Mouse (Mus musculus) liver, embryonic 15.5 days (tissue): ENCODE results near the gene Cnot1. TPM values are rescaled to one million over a fixed set of nuclear protein-coding genes. Genes with fewer than 3 reads are reported as not detected.
A peak's percentile ranks its signal among the peaks of the same experiment; 100 is the strongest.

Source experiments
- ATAC-seq: fragments of 200-750 bp; cut with Nextera tagmentation; 2 replicates; pipeline ENCODE4 v1.8.0; 2017; ENCODE audit warnings: moderate number of reproducible peaks, mild to moderate bottlenecking, moderate library complexity; ENCODE audit not compliant: insufficient read depth
- H3K27ac ChIP-seq: fragments of 300-500 bp; sonication (generic); replicated peaks from 2 replicates; pipeline ENCODE4 v1.5.1; 2015; ENCODE audit warnings: mild to moderate bottlenecking, inconsistent platforms
- H3K27me3 ChIP-seq: fragments of 300-500 bp; sonication (generic); 2 replicates; pipeline ENCODE4 v1.6.1; 2015; ENCODE audit warnings: mild to moderate bottlenecking, inconsistent platforms
- H3K36me3 ChIP-seq: fragments of 300-500 bp; sonication (generic); replicated peaks from 2 replicates; pipeline ENCODE4 v1.6.1; 2015; ENCODE audit warnings: moderate library complexity, mild to moderate bottlenecking, inconsistent platforms
- H3K4me1 ChIP-seq: fragments of 300-500 bp; sonication (generic); replicated peaks from 2 replicates; pipeline ENCODE4 v1.6.1; 2015; ENCODE audit warnings: inconsistent platforms
- H3K4me2 ChIP-seq: fragments of 300-500 bp; sonication (generic); 2 replicates; pipeline ENCODE4 v1.6.1; 2015; ENCODE audit warnings: moderate library complexity, mild to moderate bottlenecking, inconsistent platforms
- H3K4me3 ChIP-seq: fragments of 300-500 bp; sonication (generic); replicated peaks from 2 replicates; pipeline ENCODE4 v1.5.1; 2015; ENCODE audit warnings: mild to moderate bottlenecking, inconsistent platforms
- H3K9ac ChIP-seq: fragments of 300-500 bp; sonication (generic); 2 replicates; pipeline ENCODE4 v1.6.1; 2015; ENCODE audit warnings: moderate library complexity, mild to moderate bottlenecking, inconsistent platforms
- H3K9me3 ChIP-seq: fragments of 300-500 bp; sonication (generic); replicated peaks from 2 replicates; pipeline ENCODE4 v1.6.1; 2016; ENCODE audit warnings: inconsistent platforms
- WGBS: fragments of 180-500 bp; shearing (Covaris S2); methylation state at CpG from one replicate; pipeline ENCODE4 v1.1.7; 2015; ENCODE audit warnings: mixed read lengths; ENCODE audit not compliant: insufficient replicate concordance; 5-methylcytosine and 5-hydroxymethylcytosine counted together
- polyA plus RNA-seq: library from polyadenylated mRNA; unstranded; fragments of >200 nt; fragmentation: Nextera tagmentation; extraction: Ambion mirVana; gene quantifications from 2 replicates; pipeline ENCODE4 v1.2.1, GENCODE M21; 2015

The Cnot1 gene
- polyA plus RNA-seq, 1 experiment from 2014 or later, result 27.4 TPM

DNA sequence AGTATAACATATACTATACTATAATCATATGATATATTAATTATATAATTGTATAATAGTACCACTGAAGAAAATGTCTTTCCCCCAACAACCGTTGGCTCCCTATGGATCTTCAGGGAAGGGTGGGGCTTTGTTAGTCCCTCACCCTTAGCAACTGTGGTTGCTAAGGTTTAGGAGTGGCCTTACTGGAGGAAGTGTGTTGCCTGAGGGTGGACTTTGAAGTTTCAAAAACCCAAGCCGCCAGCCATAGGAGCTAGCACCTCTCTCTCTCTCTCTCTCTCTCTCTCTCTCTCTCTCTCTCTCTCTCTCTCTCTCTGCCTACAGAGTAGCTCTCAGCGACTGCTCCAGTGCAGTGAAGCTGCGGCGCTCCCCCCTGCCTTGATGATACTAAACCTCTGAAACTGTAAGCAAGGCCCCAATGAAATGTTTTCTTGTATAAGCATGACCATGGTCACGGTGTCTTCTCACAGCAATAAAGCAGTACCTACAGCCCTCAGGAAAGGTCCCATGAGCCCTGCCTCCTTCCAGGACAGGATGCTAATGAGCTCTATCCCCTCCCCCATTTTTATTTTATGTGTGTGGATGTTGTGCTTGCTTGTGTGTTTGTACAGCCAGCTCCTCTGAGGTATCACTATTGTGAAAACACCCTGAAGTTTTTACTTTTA, 8.9 kb upstream of the Cnot1 start:
- Histone ChIP-seq H3K27me3 (no peaks in the 10 kb centered on the region), H3K4me3 (no peak overlapping the region), H3K27ac (no peak overlapping the region), H3K9me3 (no peaks in the 10 kb centered on the region), H3K9ac (no peak overlapping the region), H3K4me1 (no peaks in the 10 kb centered on the region; the same call in 1 of the 2 replicates), H3K4me2 (no peak overlapping the region), H3K36me3 (no peaks in the 10 kb centered on the region)
- no peak for ATAC-seq
- 53% methylated on average over 6 of the region's 6 CpGs for WGBS

DNA sequence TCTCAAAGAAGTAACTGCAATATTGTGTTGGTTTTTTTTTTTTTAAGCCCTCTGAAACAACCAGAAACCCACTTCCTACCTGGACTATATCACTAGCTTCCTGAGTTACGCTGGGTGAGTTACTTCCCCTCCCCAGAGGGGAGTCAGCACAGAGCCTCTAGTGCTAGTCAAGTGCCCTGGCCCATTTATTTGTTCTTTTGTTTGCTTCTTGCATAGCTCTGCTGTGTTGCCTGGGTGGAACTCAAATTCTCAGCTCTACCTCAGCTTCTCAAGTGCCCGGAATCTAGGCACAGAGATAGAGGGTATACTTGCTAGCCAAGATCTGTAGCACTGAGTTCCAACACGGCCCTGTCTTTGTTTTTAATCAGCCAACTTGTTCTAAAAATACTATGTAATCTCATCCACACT, 2.9 kb upstream of the Cnot1 start:
- H3K27me3 ChIP-seq, result no peaks in the 10 kb centered on the region
- no peak for ATAC-seq

DNA sequence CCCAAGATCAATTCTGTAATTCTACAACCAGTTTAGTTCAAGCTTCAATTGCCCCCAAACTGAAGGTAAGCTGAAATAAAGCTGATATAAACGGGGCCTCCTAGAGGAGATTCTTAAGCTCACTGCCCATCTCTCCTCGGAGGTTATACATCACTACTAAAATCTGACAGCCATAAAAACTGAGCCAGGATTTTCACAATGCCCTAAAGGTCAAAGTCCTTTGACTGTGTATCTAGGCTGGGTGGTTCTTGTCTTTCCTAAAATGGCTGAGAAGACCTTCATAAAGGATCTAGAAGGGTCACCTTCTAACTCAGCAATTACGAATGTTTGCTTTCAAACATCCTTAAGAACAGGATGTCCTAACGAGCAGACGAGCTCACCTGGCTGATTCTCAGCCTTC, 1.9 kb upstream of the Cnot1 start:
- Histone ChIP-seq H3K9me3 (no peaks in the 10 kb centered on the region), H3K36me3 (peaks cover 11% of the 10 kb centered on the region), H3K4me3 (no peak overlapping the region), H3K9ac (no peak overlapping the region), H3K4me2 (no peak overlapping the region), H3K27ac (no peak overlapping the region), H3K4me1 (peaks cover 37% of the 10 kb centered on the region), H3K27me3 (no peaks in the 10 kb centered on the region)
- 61% methylated on average over 5 of the region's 5 CpGs for WGBS
- no peak for ATAC-seq

More for the DNA sequence above, 2.9 kb upstream of the Cnot1 start:
- Histone ChIP-seq H3K9ac (no peak overlapping the region), H3K9me3 (no peaks in the 10 kb centered on the region), H3K4me3 (no peak overlapping the region), H3K4me1 (peaks cover 27% of the 10 kb centered on the region), H3K27ac (no peak overlapping the region), H3K4me2 (no peak overlapping the region), H3K36me3 (peaks cover under 1% of the 10 kb centered on the region; the same call in 1 of the 2 replicates)
- WGBS, result 28% methylated on average over 3 of the region's 3 CpGs

DNA sequence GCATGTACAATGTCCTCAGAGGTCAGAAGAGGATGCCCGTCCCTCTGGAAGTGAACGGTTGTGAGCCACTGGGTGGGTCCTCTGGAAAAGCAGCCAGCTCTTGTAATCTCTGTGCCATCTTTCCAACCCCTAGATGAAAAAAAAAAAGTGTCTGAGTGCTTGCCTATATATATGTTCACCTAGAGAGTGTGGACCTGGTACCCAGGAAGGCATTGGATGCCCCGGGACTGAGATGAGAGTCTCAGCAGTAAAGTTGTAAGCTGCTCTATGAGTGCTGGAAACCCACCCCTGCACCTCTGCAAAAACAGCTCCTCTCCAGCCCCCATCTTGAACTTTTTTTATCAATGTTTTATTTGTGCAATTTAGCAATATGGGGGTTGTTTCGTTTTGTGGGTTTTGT, 1.4 kb upstream of the Cnot1 start:
- no peak for ATAC-seq
- WGBS, result 60% methylated on average over 4 of the region's 4 CpGs
- H3K4me3 ChIP-seq, result peak overlapping the region; percentile 99; the same call in 1 of the 2 replicates
- H3K9me3 ChIP-seq, result no peaks in the 10 kb centered on the region
- H3K9ac ChIP-seq, result no peak overlapping the region
- H3K27ac ChIP-seq, result no peak overlapping the region
- H3K4me1 ChIP-seq, result peaks cover 42% of the 10 kb centered on the region
- no peaks in the 10 kb centered on the region for H3K27me3 ChIP-seq
- peaks cover 11% of the 10 kb centered on the region for H3K36me3 ChIP-seq
- H3K4me2 ChIP-seq, result peak overlapping the region; percentile 89

DNA sequence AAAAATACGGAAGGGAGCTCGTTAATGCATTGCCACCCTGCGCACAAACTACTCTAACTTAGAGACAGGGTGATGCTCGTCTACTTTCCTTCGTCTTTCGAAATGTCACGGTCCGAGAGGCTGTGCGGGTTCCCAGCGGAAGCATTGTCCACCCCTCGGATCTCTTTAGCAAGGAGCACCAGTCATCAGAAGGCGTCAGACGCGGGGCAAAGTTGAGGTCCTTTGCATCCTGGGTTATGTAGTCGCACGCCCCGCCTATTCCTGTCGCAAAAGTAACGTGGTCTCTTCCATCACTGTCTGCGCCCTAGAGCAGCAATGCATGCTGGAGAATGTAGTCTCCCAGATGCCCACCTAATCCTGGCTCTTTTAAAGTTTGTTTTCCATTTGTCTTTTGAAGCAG, 597 bp upstream of the Cnot1 start:
- Histone ChIP-seq H3K27ac (peak overlapping the region; percentile 95), H3K36me3 (peaks cover 14% of the 10 kb centered on the region), H3K9ac (peak overlapping the region; percentile 61), H3K4me1 (peaks cover 49% of the 10 kb centered on the region), H3K4me2 (peak overlapping the region; percentile 89), H3K27me3 (no peaks in the 10 kb centered on the region), H3K9me3 (no peaks in the 10 kb centered on the region), H3K4me3 (peak overlapping the region; percentile 99)
- WGBS, result under 1% methylated on average over 20 of the region's 20 CpGs
- ATAC-seq, result peak; percentile 84

DNA sequence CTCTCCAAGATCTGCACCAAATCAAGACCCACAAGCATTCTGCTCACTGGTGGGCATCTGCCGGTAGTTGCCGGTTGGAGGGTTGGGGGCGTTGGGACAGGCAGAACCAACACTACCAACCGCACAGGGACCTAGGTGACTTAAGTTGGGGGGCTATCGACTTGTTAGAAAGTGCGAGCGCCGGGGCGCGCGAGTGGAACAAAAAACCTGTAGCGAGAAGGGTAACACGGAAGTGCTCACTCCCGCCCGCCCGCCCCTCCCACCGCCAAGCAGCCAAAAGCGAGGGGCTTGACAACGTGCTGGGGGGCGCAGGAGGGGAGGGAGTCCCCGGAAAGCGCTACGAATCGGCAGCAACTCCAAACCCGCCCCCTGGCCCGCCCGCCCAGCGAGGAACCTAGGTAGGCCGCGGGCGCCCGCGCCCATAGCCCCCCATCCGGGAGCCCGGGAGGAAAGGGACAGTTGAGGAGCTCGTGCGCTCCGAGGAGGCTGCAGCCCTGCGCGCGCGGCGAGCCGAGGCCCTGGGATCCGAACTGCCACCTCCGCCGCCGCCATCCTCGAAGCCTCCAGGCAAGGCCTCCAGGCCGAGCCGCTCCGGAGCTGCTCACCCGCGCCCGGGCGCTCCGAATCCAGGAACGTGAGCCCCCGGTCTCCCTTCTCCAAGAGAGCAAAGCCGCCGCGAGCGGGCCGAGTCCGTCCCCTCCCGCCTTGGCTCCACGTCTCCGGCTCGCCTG, 638 bp downstream of the Cnot1 start:
- peak overlapping the region; percentile 87 for H3K27ac ChIP-seq
- 0% methylated on average over 63 of the region's 69 CpGs for WGBS
- no peaks in the 10 kb centered on the region for H3K9me3 ChIP-seq
- no peak for ATAC-seq
- peak overlapping the region; percentile 96 for H3K9ac ChIP-seq
- peak overlapping the region; percentile 99 for H3K4me3 ChIP-seq
- H3K36me3 ChIP-seq, result peaks cover 24% of the 10 kb centered on the region
- no peaks in the 10 kb centered on the region for H3K27me3 ChIP-seq
- H3K4me2 ChIP-seq, result peak overlapping the region; percentile 89
- H3K4me1 ChIP-seq, result peaks cover 60% of the 10 kb centered on the region

DNA sequence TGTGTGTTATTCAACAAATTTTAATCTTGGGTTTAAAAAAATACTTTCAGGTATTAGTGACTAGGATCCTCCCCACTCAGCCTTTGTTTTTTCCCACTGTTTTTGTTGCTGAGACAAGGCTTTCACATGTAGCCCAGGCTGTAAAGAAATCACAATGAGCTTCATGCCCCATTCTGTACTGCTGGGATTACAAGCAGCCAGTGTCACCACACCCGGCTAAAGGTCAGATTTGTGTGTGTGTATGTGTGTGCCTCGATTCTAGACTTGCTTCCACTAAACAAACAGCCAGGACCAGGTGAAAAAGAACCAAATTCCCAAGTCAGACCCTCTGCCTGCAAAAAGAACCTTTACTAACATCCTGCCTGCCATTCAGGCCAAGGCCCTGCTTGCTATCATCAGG, 1.8 kb downstream of the Cnot1 start:
- Histone ChIP-seq H3K4me2 (peak overlapping the region; percentile 89), H3K9me3 (no peaks in the 10 kb centered on the region), H3K4me1 (peaks cover 65% of the 10 kb centered on the region), H3K9ac (peak overlapping the region; percentile 96), H3K36me3 (peaks cover 35% of the 10 kb centered on the region), H3K27me3 (no peaks in the 10 kb centered on the region), H3K27ac (peak overlapping the region; percentile 87; the same call in 1 of the 2 replicates), H3K4me3 (peak overlapping the region; percentile 99)
- WGBS, result 48% methylated on average over 2 of the region's 2 CpGs
- ATAC-seq, result no peak

DNA sequence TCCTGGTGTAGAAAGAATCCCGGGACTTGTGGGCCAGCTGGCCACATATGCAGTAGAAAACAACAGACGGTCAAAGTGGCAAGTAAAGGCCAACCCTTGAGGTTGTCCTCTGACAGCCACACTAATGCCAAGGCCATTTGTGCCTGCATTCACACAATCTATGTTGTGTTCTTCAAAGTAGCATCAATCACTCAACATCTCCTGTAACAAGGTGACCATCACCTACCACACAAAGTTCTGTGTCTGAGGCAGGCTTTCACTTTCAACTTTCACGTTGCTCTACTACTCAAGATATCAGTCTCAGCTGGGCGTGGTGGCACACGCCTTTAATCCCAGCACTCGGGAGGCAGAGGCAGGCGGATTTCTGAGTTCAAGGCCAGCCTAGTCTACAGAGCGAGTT, 5.0 kb downstream of the Cnot1 start:
- Histone ChIP-seq H3K27ac (no peak overlapping the region), H3K4me1 (peaks cover 71% of the 10 kb centered on the region)
- no peak for ATAC-seq

DNA sequence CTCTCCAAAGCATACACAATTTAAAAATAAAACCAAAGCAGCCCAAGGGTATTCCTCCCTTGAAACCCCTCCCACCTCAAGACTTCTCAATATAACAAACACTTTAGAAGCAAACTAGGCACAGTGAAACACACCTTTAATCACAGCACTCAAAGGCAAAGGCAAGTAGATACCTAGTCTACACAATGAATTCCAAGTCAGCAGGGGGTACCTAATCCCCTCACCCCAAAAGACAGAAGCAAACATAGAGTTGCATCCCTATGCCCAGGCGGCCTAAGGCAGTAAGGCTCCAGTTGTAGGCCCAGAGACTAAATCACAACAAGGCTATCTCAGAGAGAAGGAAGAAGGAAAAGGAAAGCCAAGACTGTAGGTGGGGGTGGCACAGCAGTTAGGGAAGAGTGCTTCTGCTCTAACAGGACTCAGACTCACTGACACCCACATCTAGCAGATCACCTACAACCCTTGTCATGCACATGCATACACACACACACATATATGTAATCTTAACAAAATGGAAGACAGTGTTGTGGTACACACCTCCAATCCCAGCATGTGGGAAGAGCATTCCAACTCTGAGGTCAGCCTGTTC, 5.7 kb downstream of the Cnot1 start:
- H3K9me3 ChIP-seq, result no peaks in the 10 kb centered on the region
- peaks cover 71% of the 10 kb centered on the region for H3K4me1 ChIP-seq
- H3K9ac ChIP-seq, result no peak overlapping the region
- WGBS, result 63% methylated on average over 1 of the region's 1 CpGs
- H3K36me3 ChIP-seq, result peaks cover 52% of the 10 kb centered on the region
- H3K27me3 ChIP-seq, result no peaks in the 10 kb centered on the region
- H3K4me2 ChIP-seq, result no peak overlapping the region
- no peak overlapping the region for H3K4me3 ChIP-seq
- H3K27ac ChIP-seq, result no peak overlapping the region
- no peak for ATAC-seq

More for the DNA sequence above, 5.0 kb downstream of the Cnot1 start:
- H3K9ac ChIP-seq, result no peak overlapping the region
- 55% methylated on average over 8 of the region's 8 CpGs for WGBS
- H3K9me3 ChIP-seq, result no peaks in the 10 kb centered on the region
- no peak overlapping the region for H3K4me2 ChIP-seq
- H3K4me3 ChIP-seq, result no peak overlapping the region
- peaks cover 50% of the 10 kb centered on the region for H3K36me3 ChIP-seq
- no peaks in the 10 kb centered on the region for H3K27me3 ChIP-seq

DNA sequence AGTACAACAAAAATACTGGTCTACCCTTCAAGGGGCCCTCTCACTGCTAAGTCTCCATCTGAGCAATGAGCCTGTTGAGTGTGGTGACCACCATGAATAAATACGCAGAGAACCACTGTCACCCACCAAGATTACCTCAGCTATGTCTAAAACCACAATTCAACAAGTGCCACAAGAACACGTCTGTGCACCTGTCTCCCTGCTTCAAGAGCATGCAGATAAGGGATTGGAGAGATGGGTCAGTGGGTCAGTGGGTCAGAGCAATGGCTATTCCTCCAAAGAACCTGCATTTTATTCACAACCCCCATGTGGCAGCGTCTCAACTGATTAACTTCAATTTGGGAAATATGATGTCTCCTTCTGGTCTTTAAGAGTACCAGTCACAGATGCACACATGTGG, 6.9 kb downstream of the Cnot1 start:
- Histone ChIP-seq H3K4me1 (peaks cover 60% of the 10 kb centered on the region), H3K27me3 (no peaks in the 10 kb centered on the region), H3K27ac (no peak overlapping the region), H3K4me2 (no peak overlapping the region), H3K4me3 (no peak overlapping the region), H3K9ac (no peak overlapping the region), H3K36me3 (peaks cover 63% of the 10 kb centered on the region), H3K9me3 (no peaks in the 10 kb centered on the region)
- ATAC-seq, result no peak
- WGBS, result 65% methylated on average over 3 of the region's 3 CpGs

DNA sequence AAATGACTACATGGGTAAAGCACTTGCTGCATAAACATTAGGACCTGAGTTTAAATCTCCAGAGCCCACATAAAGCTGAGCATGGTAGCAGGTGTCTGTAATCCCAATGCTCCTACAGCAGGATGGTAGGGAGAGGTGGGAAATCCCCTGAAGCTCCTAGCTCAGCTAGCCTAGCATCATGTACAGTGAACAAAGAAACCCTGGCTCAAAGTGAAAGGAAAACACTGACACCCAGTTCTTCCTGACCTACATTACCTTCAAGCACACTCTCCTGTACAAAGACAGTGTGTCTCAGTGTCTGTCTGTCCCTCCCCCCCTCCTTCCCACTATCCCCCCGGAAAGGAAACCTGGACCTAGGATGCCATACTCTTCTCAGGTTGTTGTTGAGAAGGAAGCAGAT, 7.4 kb downstream of the Cnot1 start:
- H3K27ac ChIP-seq, result no peak overlapping the region
- ATAC-seq, result no peak
- no peak overlapping the region for H3K4me2 ChIP-seq
- H3K4me3 ChIP-seq, result no peak overlapping the region
- H3K9me3 ChIP-seq, result no peaks in the 10 kb centered on the region
- no peaks in the 10 kb centered on the region for H3K27me3 ChIP-seq
- 64% methylated on average over 1 of the region's 1 CpGs for WGBS
- peaks cover 60% of the 10 kb centered on the region for H3K36me3 ChIP-seq
- H3K9ac ChIP-seq, result no peak overlapping the region
- peaks cover 55% of the 10 kb centered on the region for H3K4me1 ChIP-seq
